Mouse (Mus musculus): ENCODE measurements around the gene Sh3d19.

The Sh3d19 gene

DNA sequence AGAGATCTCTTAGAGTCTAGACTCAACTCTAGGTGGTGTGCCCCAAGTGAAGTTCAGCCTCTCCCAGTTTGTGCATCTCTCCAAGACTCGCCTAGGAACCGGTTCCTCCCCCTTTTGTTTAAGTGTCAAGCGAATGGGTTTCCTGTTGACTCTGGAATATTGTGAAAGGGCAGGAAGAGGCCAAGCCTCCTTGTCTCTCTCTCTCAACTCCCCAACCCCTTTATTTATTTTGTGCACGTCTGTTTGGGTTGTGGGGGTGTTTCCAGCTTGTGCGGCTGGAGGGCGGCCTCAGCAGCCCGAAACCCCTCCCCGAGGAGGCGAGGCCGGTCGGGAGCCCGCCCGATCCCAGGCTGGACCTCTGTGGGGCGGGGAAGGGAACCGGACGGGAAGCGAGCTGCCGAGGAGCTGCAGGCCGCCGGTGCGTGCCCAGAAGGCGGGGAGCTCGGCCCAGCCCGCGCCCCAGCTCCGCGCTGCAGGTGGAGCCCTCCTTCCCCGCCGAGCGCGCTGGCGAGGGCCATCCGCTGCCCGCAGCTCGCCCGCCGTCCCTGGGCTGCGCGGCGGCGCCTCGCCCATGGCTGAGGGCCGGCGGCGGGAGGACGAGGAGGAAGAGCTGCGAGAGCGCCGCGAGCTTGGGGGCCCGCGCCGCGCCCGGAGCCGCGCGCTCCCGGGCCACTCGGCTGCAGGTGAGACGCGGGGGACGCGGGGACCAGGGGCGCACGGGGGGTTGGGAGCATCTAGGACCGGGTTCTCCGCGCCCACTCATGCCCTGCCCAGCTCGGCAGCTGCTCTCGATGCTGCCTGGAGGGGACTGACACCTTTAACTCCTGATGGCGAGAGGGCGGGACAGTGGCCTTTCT lies at the start of gene Sh3d19:
Gene Sh3d19, plus strand, starts transcription at position 368 of the 857 bp plus-strand sequence.
- peak; percentile 44 to 45 for DNase-seq (ENCODE audit: low spot score in 2 of 2)

DNA sequence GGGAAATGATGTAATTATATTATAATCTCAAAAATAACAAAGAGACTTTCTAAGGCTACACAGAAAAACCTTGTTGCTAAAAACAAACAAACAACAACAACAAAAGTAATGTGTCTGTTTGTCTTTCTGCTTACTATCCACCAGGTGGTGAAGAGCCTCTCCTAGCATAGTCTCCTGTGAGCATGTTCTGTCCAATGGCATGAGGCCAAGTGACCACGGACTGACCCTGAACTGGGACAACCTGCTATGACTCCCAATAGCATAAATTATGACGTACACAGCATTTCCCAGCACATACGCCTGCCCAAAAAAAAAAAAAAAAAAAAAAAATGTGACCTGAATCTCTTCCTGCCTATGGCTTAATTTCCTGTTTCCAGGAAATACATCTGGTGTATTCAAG lies 48.6 kb upstream of the Sh3d19 start:
- DNase-seq (ENCODE audit: low spot score in 2 of 2): no peak

DNA sequence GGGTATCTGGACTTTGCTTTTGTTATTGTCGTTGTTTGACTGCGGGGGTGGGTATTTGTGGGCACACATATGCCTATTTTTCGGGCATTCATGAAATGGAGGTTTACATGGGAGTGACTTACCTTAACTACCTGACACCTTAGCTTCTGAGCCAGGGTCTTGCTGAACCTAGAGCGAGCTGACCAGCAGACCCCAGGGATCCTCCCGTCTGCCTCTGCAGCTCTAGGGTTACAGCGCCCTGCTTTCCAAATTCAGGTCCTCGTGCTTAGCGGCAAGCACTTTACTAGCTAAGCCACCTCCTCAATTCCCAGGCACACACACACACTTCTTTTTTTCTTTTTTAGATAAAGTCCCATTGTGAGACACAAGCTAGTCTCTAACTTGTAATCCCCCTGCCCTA lies 47.6 kb upstream of the Sh3d19 start:
- DNase-seq (ENCODE audit: low spot score in 2 of 2): peak in 1 of 2 experiments; percentile 4

DNA sequence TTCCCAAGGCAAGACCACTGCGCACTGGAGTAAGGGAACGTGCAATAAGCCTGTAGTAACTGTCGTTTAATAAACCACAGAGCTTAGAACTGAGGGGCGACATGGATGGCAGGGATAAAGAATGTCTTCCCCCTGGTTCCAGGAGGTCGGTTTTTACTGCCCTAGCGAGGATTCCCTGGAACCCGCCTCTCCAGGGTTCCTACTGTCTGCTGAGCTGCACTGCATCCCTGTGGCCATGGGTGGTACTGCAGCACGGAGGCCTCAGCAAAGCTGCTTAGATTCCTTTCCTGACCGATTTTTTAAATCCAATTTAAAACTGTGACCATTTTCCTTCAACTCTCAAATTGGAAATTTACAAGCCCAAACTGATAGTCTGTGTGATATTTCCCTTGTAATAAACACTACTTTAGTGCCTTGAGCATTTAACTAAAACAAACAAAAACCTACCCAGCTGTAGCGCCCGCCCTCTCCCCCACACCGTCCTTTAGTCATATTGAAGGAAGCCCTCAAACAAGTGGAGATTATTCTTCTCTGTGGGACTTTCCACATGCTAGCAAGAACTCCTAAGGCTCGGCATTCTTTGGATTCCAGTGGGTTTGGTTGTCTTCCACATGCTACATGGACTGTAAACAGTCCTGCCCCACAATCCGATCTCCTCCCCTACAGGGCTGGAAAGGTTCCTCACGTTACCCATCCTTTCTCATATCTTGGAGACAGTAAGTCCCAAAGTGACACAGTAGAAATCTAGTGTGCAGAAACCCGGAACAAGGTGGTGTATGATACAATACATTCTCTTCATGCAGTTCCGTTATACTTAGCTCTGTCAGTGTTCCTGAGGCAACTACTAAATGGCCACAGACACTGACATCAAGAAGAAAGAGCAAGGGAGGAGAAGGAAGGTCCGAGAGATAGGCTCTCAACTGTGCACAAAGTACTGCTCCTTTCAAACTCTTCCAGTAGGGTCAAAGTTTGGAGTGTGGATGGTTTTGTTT lies 46.7 kb upstream of the Sh3d19 start:
- peak; percentile 89 to 94 for DNase-seq (ENCODE audit: low spot score in 2 of 2)

DNA sequence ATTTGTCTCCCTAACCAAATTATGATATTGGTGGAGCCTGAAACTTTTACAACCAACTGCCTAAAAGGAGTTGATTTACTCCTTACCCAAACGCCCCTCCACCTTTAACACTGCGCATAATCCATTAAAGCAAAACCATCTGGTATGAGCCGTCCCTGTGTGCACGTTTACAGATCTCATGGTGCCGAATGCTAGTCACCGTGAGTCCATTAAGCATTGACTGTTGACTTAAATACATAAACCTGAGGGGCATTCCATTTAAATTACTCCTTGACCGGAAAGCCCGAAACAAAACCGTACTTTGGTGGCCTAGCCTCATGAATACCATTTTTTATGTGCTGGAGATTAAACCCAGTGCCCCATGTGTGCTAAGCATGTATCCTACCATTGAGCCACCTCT lies 43.6 kb upstream of the Sh3d19 start:
- no peak for DNase-seq (ENCODE audit: low spot score in 2 of 2)

DNA sequence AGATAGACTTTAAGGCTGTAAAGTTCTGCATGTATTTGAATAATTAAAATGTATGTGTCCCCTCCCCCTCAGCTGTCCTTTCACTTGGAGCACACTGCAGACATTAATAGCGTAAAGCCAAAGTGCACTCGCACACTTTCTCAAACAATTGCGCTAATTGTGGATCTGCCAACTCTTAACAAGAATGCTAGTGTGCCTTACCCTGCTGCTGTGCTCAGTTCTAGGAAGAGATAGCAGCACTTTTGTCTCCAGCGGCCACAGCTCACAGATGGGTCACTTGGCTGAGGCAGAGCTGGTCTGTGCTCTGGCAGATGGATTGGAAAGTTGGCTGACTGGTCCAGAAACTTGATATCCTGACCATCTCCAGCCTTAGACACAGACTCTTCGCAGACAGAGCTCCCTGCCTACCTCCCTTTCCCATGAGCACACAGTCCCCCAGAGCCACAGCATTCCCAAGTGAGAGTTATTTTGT lies 42.7 kb upstream of the Sh3d19 start:
- no peak for DNase-seq (ENCODE audit: low spot score in 2 of 2)

DNA sequence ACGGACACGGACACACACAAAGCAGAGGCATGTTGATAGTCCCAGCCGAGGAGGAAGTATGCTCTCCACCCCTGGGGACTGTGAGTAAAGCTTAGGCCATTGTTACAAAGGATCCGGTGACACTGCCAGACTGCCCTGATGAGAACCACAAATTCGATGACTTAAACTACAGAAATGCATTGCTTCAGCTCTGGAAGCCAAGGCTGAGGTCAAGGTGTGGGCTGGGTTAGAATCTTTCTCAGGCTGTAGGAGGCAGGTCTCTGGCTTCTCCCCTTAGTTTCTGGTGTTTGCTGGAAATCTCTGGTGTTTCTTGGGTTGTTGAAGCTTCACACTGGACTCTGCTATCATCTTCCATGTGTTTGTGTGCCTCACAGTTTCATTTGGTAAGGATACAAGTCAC lies 41.2 kb upstream of the Sh3d19 start:
- DNase-seq (ENCODE audit: low spot score in 2 of 2): no peak

DNA sequence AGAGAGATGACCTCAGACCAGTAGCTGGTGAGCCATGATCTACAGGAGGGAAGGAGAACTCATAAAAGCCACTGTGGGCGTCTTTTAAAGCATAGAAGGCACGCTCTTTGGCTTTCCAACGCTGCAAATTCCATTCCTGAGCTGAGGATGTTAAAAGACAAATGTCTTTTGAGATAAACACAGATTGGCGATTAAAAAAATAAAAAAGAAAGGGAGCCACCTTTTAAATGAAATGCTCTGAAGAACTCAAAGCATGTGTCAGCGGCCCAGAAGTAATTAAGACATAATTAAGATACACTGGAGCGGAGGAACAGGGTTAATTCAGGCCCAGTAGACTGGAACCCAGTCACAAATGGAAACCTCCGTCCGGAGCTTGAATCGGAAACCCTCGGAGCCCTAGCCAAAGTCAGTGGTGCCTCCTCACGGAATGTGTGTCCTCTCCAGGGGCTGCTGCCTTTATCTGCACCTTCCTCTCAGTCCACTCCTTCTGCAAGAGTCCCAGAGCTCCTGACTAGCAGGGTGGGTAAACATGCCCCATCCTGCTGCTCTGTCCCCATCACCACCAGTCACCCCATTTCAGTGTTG lies 40.1 kb upstream of the Sh3d19 start:
- DNase-seq (ENCODE audit: low spot score in 2 of 2): no peak

DNA sequence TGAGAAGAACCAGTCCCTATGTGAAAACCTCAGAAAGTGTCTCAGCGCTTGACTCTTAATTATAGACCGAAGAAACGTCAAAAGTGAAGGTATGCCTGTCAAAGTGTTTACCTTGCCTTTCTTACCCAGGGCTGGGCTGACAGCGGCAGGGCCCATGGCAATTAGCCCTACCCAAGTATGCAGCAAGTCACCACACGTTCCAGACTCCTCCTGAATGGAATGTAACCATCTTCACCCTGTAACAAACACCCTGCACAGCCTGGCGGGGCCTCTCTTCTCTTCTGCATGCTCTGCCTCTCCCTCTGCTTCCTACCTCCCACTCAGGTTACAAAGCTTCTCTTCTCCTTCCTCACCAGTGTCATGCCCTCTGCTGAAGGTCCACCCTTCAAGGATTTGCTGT lies 39.0 kb upstream of the Sh3d19 start:
- DNase-seq (ENCODE audit: low spot score in 2 of 2): no peak

DNA sequence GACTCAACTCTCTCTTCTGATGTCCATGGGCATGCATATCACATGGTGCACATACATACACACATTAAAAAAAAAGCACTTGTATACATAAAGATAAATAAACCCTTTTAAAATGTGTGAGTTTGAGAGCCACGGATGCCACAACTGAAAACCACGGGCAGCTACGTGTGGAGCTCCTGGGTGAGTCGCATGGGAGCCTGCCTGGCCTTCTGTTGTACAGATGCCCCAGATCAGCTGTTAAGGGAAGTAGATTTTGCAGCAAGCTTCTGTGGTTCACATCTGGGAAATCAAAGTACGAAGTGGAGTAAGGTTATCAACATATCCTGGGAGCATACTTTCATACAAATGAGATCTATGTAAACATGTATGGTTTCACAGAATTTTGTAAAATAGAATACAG lies 37.3 kb upstream of the Sh3d19 start:
- no peak for DNase-seq (ENCODE audit: low spot score in 2 of 2)

DNA sequence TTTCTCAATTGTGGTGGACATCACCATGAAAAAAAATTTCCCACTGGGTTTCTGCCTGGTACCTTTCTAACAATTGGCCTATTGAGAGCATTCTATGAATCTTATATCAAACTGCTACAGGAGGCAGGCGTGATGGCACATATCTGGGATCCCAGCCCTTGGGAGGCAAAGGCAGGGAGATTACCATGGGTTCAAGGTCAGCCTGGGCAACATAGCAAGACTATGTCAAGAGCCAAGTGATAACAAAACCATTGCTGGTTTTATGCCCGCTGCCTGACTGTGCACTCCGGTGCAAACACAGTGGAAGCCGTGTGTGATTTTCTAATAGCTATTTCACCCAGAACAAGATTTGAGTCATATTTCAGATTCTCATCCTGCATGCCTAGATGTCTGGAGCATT lies 20.0 kb upstream of the Sh3d19 start:
- DNase-seq (ENCODE audit: low spot score in 2 of 2): no peak

DNA sequence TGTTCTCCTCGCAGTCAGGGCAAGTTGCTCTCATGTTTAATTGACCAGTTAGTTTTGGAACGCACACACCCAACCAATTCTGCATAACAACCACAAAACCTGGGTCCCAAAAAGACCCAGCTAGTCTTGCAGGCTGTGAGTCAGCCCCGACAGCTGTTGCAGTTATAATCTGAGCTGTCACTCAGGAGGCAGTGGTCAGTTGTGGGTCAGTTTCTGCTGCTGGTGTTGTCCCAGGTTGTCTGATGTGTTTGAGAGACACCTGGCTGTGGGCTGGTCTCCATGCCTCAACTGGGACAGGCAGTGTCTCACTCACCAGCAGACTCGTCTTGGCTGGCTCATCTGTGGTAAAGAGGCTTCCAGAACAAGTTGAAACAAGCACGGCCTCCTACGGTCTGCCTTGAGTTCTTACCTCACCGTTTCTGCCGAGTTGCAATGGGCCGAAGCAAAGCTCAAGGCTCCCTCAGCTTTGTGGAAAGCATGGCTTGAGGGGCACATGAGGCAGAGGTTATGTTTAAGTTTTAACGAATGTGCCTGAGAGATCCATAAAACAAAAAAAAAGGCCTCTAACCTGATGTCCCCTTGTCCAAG lies 18.1 kb upstream of the Sh3d19 start:
- no peak for DNase-seq (ENCODE audit: low spot score in 2 of 2)

DNA sequence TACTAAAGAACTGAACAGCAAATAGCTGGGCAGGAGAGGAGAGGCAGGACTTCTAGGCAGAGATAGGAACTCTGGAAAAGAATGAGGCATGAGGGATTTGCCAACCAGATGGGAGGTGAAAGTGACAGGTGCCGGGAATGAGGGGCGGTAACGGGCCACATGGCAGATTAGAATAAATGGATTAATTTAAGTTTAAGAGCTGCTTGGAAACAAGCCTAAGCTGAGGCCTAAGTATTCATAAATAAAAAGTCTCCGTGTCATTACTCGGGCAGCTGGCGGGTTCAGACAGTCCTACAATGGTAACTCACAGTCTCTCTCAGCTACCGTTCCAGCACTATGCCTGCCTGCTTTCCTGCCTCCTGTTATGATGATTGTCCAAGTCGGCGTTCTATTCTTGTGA lies 15.6 kb upstream of the Sh3d19 start:
- DNase-seq (ENCODE audit: low spot score in 2 of 2): no peak

DNA sequence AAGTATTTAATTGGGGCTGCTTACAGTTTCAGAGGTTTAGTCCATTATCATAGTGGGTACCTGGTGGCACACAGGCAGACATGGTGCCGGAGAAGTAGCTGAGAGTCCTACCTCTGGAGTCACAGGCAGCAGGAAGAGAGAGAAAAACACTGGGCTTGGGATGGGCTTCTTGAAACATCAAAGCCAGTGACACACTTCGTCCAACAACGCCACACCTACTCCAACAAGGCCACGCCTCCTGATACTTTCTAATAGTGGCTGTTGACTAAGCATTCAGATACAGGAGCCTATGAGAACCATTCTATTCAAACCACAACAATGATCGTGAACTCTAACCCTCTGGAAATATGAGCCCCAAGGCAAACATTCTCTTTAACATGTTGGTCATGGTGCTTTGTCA lies 15.2 kb upstream of the Sh3d19 start:
- no peak for DNase-seq (ENCODE audit: low spot score in 2 of 2)

DNA sequence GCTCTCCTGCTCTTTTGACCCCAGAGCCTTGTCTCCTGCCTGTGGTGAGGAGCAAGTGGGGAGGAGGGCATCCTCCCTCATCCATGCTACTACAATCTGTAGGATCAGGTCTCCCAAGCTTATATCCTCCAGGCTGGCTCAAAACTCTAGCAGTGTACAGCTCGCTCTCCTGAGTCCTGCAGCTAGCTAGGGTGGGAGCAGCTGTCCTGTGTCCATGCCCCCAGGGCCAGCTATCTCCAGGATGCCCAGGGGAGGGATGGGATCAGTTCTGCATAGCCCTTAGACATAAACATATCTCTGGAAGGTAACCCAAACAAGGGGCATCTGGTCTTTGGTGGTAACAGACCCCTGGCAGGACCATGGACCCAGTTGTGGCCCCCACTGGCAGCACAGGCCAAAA lies 11.2 kb upstream of the Sh3d19 start:
- DNase-seq (ENCODE audit: low spot score in 2 of 2): no peak

DNA sequence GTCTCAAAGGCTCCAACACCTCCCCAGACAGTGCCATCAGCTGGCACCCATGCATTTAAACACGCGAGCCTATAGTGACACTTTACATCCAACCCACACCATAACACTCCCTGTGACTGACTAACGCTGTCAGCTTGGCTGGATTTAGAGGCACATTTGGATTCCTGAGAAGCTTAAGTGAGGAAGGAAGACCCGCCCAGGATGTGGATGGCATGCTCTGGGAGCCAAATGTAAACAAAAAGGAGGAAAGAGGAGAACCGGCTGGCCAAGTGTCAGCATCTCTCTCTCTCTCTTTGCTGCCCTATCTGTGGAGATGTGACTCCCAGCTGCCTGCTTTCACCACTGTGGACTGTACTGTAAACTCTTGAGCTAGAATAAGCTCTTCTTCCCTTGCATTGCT lies 9.8 kb upstream of the Sh3d19 start:
- DNase-seq (ENCODE audit: low spot score in 2 of 2): peak in 1 of 2 experiments; percentile 39

DNA sequence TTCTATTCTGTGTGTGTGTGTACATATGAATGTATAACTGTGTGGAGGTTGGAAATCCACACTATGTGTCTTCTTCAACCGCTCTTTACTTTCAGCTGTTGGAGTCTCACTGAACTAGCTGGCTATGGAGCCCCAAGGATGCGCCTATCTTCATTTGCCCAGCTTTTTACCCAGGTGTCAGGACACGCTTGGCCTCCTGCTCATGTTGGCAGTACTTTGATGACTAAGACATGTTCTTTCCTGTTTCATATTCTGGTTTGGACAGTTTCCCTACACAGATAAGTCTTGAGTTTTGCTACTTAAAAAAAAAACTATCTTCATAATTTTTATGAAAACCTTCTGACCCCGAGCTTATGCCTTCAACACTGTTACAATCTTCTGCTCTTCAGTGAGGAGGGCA lies 5.4 kb upstream of the Sh3d19 start:
- no peak for DNase-seq (ENCODE audit: low spot score in 2 of 2)

DNA sequence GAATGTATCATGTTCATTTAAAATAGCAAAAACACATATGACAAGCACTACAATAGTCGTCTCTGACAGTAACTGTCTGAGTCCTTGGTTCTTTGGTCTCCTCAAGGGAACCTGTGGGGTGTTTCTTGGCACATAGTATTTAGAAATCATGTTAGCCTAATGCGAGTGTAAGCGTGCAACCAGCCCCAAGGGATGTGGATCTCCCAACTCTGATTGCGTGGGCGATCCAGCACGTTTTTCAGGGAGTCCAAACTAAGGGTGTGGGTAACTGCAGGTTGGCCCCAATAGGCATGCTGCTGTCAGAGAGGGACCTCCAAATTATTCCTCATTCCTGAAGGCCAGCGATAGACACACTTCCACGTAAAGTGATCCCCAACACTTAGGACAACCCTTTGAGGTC lies 1.9 kb upstream of the Sh3d19 start:
- DNase-seq (ENCODE audit: low spot score in 2 of 2): no peak

DNA sequence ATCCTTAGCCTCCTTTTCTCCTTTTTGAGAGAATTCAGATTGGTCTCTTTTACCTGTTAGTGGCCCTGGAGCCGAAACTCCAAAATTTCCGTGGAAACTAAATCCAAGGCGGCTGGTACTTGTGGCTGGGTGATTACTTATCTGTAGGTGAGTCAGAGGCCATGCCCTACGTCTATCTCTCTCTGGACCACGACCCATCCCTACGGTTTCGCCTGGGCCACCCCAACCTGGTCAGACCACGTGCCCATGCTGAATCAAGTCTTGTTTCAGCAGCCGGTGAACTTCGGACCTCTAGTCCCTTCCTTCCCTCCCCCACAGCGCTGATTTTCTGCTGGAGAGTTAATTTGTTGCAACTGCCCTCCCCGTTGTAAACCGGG lies 678 bp downstream of the Sh3d19 start:
- no peak for DNase-seq (ENCODE audit: low spot score in 2 of 2)

DNA sequence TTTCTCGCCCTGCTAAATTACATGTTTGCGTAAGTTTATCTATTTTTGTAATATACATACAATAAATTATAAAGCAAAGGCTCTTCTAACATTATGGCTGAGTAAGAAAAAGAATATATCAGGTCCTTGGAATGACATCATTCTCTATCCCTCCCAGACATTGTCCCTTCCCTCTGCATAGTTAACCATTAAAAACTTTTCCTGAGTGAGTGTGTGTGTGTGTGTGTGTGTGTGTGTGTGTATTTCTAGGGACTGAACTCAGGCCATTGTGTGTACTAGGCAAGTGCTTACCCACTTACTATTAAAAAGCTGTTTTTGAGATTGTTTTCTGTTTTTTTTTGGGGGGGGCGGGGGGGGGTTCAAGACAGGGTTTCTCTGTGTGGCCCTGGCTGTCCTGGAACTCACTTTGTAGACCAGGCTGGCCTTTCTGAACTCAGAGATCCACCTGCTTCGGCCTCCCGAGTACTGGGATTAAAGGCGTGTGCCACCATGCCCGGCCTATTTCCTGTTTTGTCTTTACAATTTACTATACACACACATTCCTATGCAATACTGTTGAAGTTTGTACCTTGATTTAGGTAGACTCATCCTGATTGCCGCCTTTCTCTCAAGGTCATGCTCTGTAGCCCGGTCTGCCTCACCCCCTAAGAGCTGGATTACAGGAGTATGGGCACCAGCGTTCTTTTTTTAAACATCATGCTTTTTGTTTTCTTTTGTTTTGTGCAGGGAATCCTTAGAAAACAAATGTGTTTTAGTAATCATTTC lies 2.6 kb downstream of the Sh3d19 start:
- no peak for DNase-seq (ENCODE audit: low spot score in 2 of 2)

DNA sequence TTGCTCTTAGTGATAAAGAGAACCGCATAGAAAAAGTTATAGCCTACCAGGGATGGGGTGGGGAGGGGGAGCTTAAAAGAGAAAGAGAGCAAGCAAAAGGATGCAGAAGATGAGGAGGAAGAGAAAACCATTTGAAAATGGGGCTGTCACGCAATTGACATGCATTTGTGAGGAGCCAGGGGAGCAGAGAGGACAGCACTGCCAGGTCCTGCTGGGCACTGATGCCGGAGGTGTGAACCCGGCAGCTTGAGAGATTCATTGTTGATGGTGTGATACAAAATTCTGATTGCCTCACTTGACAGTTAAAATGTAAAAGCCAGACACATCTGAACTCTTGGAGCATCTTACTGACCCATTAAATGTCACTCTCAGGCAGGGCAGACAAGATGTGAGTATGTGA lies 3.5 kb downstream of the Sh3d19 start:
- DNase-seq (ENCODE audit: low spot score in 2 of 2): no peak

All from right cerebral cortex, adult 2 months (tissue).